Mouse (Mus musculus) thymus, postnatal 0 days (tissue): ENCODE data around the gene Abhd18. TPM values are rescaled to one million over a fixed set of nuclear protein-coding genes. Genes with fewer than 3 reads are reported as not detected.
"Not testable (repeated sequence)": the region's sequence is repeated elsewhere in the genome, so short reads cannot be mapped to it uniquely, and the experiment has no call there.

ENCODE experiments used
- DNase-seq: peaks from one replicate; pipeline ENCODE4 v3.0.0-alpha.2; 2015; ENCODE audit warnings: low spot score
- polyA plus RNA-seq: library from polyadenylated mRNA; unstranded; fragments of >200 nt; fragmentation: Nextera tagmentation; extraction: Ambion mirVana; gene quantifications from 2 replicates; pipeline ENCODE4 v1.2.1, GENCODE M21; 2015

Abhd18 gene
- polyA plus RNA-seq = 8.5 and 12.5 TPM in 2 replicates

DNA sequence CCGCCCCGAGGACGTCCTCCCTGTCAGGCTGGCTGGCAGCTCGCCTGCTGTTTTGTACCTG lies at the start of gene Abhd18:
Abhd18 (plus strand) TSS at position 14 of the 61 bp plus-strand sequence.
- DNase-seq = not testable (repeated sequence)

DNA sequence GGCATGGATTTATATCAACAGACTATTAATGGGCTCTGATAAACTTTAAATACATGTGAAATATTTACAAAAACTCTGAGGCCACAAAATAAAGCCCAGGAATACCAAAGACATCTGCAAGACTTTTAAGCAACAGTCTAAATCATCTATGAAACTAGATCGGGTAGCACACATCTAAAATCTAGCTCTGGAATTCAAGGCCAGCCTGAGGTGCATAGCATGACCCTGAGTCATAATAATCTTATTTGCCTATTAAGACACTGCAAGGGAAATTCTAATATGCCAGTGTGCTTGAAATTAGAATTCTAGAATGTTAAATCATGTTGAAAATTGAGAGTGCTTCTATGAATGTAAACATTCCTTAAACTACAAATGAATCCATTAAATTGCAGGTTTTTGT lies 48.7 kb upstream of the Abhd18 start:
- no peak for DNase-seq

DNA sequence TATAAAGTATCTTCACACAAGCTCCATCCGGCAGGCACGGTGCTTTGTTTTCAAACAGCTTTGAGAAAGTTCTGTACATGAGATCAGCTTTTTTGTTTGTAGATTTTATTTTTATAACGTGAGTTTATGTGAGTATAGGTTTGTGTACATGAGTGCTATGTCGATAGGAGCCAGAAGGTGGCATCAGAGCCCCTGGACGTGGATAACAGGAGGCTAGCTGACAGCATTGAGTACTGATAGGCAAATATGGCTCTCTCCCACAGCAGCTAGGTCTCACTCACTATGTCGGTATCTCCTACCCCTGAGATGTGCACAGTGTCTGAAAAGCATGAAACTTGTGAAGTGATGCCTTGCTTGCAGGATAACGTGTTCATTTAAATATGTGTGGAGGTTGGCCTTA lies 48.3 kb upstream of the Abhd18 start:
- DNase-seq = peak; percentile 65

- peak; percentile 97 for DNase-seq
These were observed 47.0 kb upstream of the Abhd18 start, which contains the start of gene Plk4 for GRCm38 (mm10) chr3:40799530-40800372. Gene Plk4 (plus strand): TSS chr3:40800019.

DNA sequence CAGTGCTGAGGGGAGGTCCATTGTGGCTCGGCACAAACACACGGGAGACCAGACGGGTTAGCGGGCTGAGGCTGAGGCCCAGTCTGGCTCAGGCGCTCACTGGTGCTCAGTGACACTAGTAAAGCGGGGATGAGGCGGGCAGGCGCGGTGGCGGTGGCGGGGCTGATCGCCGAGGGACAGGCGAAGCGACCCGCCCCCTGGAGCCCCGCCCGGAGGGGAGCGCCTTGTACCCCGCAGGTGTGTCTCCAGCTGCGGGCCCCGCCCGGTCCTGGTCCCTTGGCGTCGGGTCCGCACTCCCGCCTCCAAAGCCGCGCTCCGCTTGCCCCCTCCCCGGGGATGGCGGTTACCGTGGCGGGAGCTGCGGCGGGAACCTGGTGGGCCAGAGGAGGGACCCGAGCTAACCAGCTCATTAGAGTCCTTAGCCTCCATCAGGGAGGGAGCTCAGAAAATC lies 46.4 kb upstream of the Abhd18 start:
- DNase-seq = peak; percentile 49

GRCm38 (mm10) chr3:40806871-40807270 lies 39.9 kb upstream of the Abhd18 start:
- no peak for DNase-seq

GRCm38 (mm10) chr3:40808686-40809085 lies 38.1 kb upstream of the Abhd18 start:
- no peak for DNase-seq

- DNase-seq = no peak
These were observed 36.9 kb upstream of the Abhd18 start for GRCm38 (mm10) chr3:40809894-40810293.

DNA sequence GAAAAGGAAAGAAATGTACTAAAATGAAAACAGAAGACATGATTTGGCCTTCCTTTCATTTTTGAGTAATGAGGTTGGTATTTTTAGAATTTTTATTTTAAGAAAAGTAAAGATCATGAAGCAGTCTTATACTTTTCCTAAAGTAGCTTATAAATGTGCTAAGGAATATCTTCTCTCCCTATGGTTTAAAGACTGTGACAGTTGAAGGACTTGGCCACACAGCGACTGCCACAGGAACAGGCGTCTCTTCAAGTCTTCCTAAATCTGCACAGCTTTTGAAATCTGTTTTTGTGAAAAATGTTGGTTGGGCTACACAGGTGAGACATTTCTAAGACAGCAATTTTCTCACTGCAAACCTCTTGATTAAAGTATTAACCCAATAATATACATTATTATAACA lies 33.5 kb upstream of the Abhd18 start:
- no peak for DNase-seq

- not testable (repeated sequence) for DNase-seq
These were observed 1.2 kb upstream of the Abhd18 start for GRCm38 (mm10) chr3:40845521-40845920.

DNA sequence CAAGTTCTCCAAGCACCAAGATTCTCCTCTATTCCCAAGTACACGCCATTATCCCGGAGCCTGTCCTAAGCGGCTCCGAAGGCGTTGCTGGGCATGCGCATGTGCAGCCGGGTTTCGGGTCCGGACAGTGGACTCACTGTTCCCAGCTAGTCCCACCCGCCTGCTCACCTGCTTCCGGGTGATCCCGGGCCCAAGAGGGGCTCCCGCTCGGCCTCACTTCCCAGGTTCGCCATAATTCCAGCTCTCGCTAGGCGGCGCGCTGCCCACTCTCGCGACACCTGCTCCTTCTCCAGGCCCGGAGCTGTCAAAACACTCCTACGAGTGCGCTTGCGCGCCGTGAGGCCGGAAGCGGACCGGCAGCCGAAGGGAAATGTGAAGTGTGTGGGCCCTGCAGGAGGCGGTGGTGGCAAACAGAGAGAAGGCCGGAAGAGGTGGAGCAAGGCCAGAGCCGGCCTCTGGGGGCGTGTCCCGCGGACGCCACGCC lies 255 bp upstream of the Abhd18 start, which contains the start of gene Mfsd8:
Mfsd8 (minus strand) TSS at position 414 of the 484 bp plus-strand sequence.
- DNase-seq = peak; percentile 98

DNA sequence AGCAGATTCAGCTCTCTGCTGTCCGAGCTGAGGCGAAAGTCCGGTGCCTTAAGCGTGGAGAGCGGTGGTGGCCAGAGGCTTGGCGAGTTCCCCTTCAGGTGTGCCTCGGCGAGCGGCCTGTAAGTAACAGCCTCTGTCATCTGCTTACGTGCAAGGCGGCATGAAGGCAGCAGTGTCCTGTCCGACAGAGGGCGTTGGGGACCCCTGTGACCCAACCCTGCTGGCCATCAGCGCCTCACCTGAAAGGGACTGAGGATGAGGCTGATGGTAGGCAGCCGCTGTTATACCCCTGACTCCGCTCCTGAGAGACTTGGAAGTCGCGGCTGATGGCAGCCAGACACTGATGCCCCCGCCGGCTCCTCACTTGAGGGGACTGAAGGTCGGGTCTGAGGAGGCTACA lies 248 bp downstream of the Abhd18 start:
- DNase-seq = peak; percentile 44

- not testable (repeated sequence) for DNase-seq
These were observed 1.2 kb downstream of the Abhd18 start for GRCm38 (mm10) chr3:40847936-40848335.

DNA sequence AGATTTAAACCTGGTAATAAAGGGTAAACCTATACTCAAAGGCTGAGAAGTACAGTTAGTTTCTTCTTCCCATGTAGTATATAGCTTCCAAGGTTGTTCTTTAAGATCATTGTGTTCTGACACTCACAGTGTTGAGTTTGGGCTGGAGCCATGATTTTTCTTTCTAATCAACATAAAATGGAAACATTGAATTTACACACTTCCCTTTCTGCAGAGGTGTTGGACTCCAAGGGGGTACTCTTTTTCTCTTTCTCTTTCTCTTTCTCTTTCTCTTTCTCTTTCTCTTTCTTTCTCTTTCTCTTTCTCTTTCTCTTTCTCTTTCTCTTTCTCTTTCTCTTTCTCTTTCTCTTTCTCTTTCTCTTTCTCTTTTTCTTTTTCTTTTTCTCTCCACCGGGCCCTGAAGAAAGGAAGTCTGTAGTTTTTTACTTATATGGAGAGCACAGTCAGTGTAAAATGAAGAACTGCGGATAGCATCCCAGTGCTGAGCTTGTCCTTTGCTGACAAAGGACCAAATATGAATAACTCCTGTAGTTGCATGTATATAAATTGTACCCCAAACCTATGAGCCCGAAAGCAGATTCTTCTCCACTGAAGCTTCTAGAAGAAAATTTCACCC lies 6.5 kb downstream of the Abhd18 start:
- not testable (repeated sequence) for DNase-seq

- peak; percentile 98 for DNase-seq
These were observed 47.1 kb downstream of the Abhd18 start for GRCm38 (mm10) chr3:40893816-40894258.

GRCm38 (mm10) chr3:40894336-40894735 lies 47.6 kb downstream of the Abhd18 start:
- peak; percentile 45 for DNase-seq

GRCm38 (mm10) chr3:40902443-40902842 lies 55.7 kb downstream of the Abhd18 start, which contains the start of gene 1700034I23Rik:
Gene 1700034I23Rik (minus strand): TSS chr3:40902543.
- not testable (repeated sequence) for DNase-seq

GRCm38 (mm10) chr3:40938189-40938588 lies 91.4 kb downstream of the Abhd18 start:
- DNase-seq = no peak

GRCm38 (mm10) chr3:40938592-40938991 lies 91.8 kb downstream of the Abhd18 start:
- no peak for DNase-seq

DNA sequence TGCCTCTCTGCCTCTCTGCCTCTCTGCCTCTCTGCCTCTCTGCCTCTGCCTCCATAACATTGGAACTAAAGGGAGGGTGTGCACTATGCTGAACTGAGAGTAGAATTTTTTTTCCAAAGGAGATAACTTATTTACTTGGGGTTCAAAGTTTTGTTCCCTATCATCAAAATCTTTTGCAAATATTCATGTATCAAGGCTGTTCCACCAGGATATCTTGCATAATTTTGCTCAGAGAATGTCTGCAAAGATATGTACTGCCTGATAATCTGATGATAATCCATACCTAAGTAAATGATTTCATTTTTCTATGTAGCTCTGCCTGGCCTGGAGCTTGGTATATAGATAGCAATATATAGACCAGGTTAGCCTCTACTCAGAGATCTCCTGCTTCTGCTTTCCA lies 92.2 kb downstream of the Abhd18 start:
- DNase-seq = no peak

DNA sequence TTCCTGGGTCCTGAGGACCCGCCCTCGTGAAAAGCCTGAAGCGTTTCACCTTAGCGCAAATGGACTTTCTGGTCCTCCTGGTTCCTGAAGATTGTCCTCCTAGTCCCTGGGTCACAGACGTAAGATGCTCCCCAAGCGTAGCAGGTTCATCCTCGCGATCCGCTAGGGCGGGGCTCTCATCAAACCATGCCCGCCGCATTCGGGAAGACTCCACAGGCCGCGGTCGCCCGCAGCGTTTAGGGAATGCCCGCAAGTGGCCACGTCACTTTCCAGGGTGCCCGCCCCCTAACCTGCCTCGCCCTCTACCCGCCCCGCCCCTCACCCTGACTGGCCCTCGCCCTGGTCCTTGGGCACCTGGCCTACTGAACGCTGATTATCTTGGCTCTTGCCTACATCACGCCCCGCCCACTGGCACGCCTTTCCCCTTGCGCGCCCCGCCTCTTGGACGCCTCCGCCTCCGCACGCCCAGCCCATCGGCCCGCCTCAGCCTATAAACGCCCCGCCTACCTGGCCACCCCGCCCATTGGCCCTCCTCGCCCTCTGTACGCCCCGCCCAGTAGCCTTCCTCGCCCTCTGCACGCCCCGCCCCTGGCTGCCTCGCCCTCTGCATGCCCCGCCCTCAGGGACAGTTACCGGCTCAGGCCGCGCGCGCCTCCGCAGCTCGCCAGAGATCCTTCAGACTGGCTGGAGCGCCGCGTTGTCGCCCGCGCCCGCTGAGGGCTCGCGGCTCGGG lies 102.6 kb downstream of the Abhd18 start, which contains the start of gene Larp1b:
Larp1b (plus strand) TSS at position 659 of the 733 bp plus-strand sequence.
- peak; percentile 98 for DNase-seq
